Mouse (Mus musculus): ENCODE data around the gene Tmem144.

Tmem144 gene

GRCm38 (mm10) chr3:79858221-79858620 lies 5.6 kb upstream of the Tmem144 start:
- DNase-seq (ENCODE audit: low spot score), result no peak

- no peak for DNase-seq (ENCODE audit: low spot score)
These were observed 5.2 kb upstream of the Tmem144 start for GRCm38 (mm10) chr3:79857780-79858179.

GRCm38 (mm10) chr3:79852108-79852507 lies 465 bp downstream of the Tmem144 start:
- DNase-seq (ENCODE audit: low spot score), result no peak

- DNase-seq (ENCODE audit: low spot score), result no peak
These were observed 1.9 kb downstream of the Tmem144 start for GRCm38 (mm10) chr3:79850656-79851055.

- no peak for DNase-seq (ENCODE audit: low spot score)
These were observed 3.0 kb downstream of the Tmem144 start for GRCm38 (mm10) chr3:79849621-79850020.

- no peak for DNase-seq (ENCODE audit: low spot score)
These were observed 3.7 kb downstream of the Tmem144 start for GRCm38 (mm10) chr3:79848841-79849240.

GRCm38 (mm10) chr3:79846633-79847032 lies 5.9 kb downstream of the Tmem144 start:
- no peak for DNase-seq (ENCODE audit: low spot score)

GRCm38 (mm10) chr3:79843999-79844398 lies 8.6 kb downstream of the Tmem144 start:
- no peak for DNase-seq (ENCODE audit: low spot score)

- no peak for DNase-seq (ENCODE audit: low spot score)
These were observed 10.0 kb downstream of the Tmem144 start for GRCm38 (mm10) chr3:79842616-79843016.

- no peak for DNase-seq (ENCODE audit: low spot score)
These were observed 10.4 kb downstream of the Tmem144 start for GRCm38 (mm10) chr3:79842165-79842564.

GRCm38 (mm10) chr3:79841475-79841874 lies 11.1 kb downstream of the Tmem144 start:
- DNase-seq (ENCODE audit: low spot score), result no peak

GRCm38 (mm10) chr3:79838751-79839150 lies 13.8 kb downstream of the Tmem144 start:
- no peak for DNase-seq (ENCODE audit: low spot score)

- DNase-seq (ENCODE audit: low spot score), result no peak
These were observed 23.3 kb downstream of the Tmem144 start for GRCm38 (mm10) chr3:79829289-79829688.

- DNase-seq (ENCODE audit: low spot score), result no peak
These were observed 27.3 kb downstream of the Tmem144 start for GRCm38 (mm10) chr3:79825067-79825780.

- no peak for DNase-seq (ENCODE audit: low spot score)
These were observed 29.4 kb downstream of the Tmem144 start for GRCm38 (mm10) chr3:79823176-79823575.

GRCm38 (mm10) chr3:79821131-79821530 lies 31.4 kb downstream of the Tmem144 start:
- no peak for DNase-seq (ENCODE audit: low spot score)

- peak; percentile 55 for DNase-seq (ENCODE audit: low spot score)
These were observed 34.2 kb downstream of the Tmem144 start for GRCm38 (mm10) chr3:79818202-79818995.

- no peak for DNase-seq (ENCODE audit: low spot score)
These were observed 36.3 kb downstream of the Tmem144 start for GRCm38 (mm10) chr3:79816229-79816628.

- peak; percentile 74 for DNase-seq (ENCODE audit: low spot score)
These were observed 38.6 kb downstream of the Tmem144 start for GRCm38 (mm10) chr3:79813814-79814490.

- no peak for DNase-seq (ENCODE audit: low spot score)
These were observed 40.5 kb downstream of the Tmem144 start for GRCm38 (mm10) chr3:79812042-79812441.

GRCm38 (mm10) chr3:79811632-79812031 lies 40.9 kb downstream of the Tmem144 start:
- no peak for DNase-seq (ENCODE audit: low spot score)

- DNase-seq (ENCODE audit: low spot score), result no peak
These were observed 42.0 kb downstream of the Tmem144 start for GRCm38 (mm10) chr3:79810563-79810962.

GRCm38 (mm10) chr3:79809180-79809567 lies 43.4 kb downstream of the Tmem144 start:
- DNase-seq (ENCODE audit: low spot score), result peak; percentile 72

All from layer of hippocampus, adult 9-10 months (tissue).